ENCODE assay signal across 24 mouse cellular contexts in the genomic region with DNA sequence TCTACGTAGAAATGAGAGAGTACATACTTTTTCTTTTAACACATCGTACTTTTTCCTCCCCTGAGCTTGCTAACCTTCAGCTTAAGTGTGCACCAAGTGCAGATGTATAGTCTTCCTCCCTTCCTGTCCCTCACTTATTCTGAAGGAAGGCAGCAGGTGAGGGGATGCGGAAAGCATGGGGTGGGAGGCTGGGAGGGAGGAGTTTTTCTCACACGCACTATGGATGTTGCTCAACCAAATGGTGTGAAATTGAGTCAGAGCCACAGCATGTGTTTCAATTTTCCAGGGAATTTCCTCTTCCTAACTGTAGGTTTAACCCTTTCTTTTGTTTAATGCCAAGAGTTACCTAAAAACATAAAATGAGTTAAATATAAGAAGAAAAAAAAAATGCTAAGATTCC.
DNase-seq lines count a peak whose midpoint lies in the region; ATAC-seq and TF ChIP-seq lines count a peak whose summit lies in the region.
"Had no signal": no experiment of that assay in that cellular context is flagged by ENCODE, and none has a peak within 500 bp of the region (broad histone marks: within the 10 kb centered on the region; RNA-seq: fewer than 3 reads in every experiment).

No protein-coding gene starts in this region.

- no peak overlapping the region for H3K4me2 ChIP-seq in intestine, embryonic 15.5 days (replicated peaks)
- H3K4me2 ChIP-seq in intestine, embryonic 16.5 days (ENCODE audit: low read depth, low read length): no peak overlapping the region
- H3K4me2 ChIP-seq in myocyte (ENCODE audit: low read depth): peak overlapping the region; percentile 55
- H3K4me2 ChIP-seq: embryonic facial prominence, embryonic 13.5 days; heart, embryonic 11.5 days; heart, embryonic 15.5 days; hindbrain, embryonic 14.5 days had no signal

- WGBS in intestine, embryonic 15.5 days: 82% methylated on average over 4 of the region's 4 CpGs
- 81% methylated on average over 4 of the region's 4 CpGs for WGBS in intestine, embryonic 16.5 days

- 0 out of 2 replicates have a peak overlapping the region, but pooled peaks have one; percentile 13 for H3K27ac ChIP-seq in intestine, embryonic 15.5 days
- H3K27ac ChIP-seq in intestine, embryonic 16.5 days (ENCODE audit: low read length): no peak overlapping the region
- H3K27ac ChIP-seq: embryonic facial prominence, embryonic 13.5 days; heart, embryonic 15.5 days; hindbrain, embryonic 10.5 days; hindbrain, embryonic 14.5 days had no signal

- TF ChIP-seq POLR2A in myocyte (IDR thresholded peaks at IDR 0.05; ENCODE audit: insufficient read length, low read depth): no peak

- H3K9ac ChIP-seq in intestine, embryonic 15.5 days: no peak overlapping the region
- H3K9ac ChIP-seq in intestine, embryonic 16.5 days (ENCODE audit: low read depth, low read length): no peak overlapping the region
- H3K9ac ChIP-seq: embryonic facial prominence, embryonic 13.5 days; forebrain, postnatal 0 days; heart, embryonic 15.5 days; hindbrain, embryonic 14.5 days had no signal

- peaks cover 12% of the 10 kb centered on the region for H3K79me2 ChIP-seq in myocyte (ENCODE audit: control insufficient read depth, insufficient read depth)

- no peaks in the 10 kb centered on the region for H3K9me3 ChIP-seq in erythroblast, embryonic 14.5 days (ENCODE audit: control insufficient read depth, low read length)
- H3K9me3 ChIP-seq in intestine, embryonic 15.5 days: no peaks in the 10 kb centered on the region
- no peaks in the 10 kb centered on the region for H3K9me3 ChIP-seq in intestine, embryonic 16.5 days (ENCODE audit: control insufficient read depth, low read length)
- H3K9me3 ChIP-seq: embryonic facial prominence, embryonic 13.5 days; heart, embryonic 15.5 days; hindbrain, embryonic 10.5 days had no signal

- no peaks in the 10 kb centered on the region for H3K27me3 ChIP-seq in erythroblast, embryonic 14.5 days (ENCODE audit: control insufficient read depth)
- no peaks in the 10 kb centered on the region for H3K27me3 ChIP-seq in intestine, embryonic 15.5 days (replicated peaks)
- no peaks in the 10 kb centered on the region for H3K27me3 ChIP-seq in intestine, embryonic 16.5 days (replicated peaks; ENCODE audit: control insufficient read depth, insufficient read depth, low read length)
- H3K27me3 ChIP-seq in myocyte (ENCODE audit: control insufficient read depth, insufficient read depth, insufficient read length): no peaks in the 10 kb centered on the region
- H3K27me3 ChIP-seq: CH12.LX; embryonic facial prominence, embryonic 13.5 days; heart, embryonic 15.5 days had no signal

- H3K36me3 ChIP-seq in erythroblast, embryonic 14.5 days (ENCODE audit: control insufficient read depth): peaks cover 5% of the 10 kb centered on the region; the same call in 1 of the 2 replicates
- no peaks in the 10 kb centered on the region for H3K36me3 ChIP-seq in intestine, embryonic 15.5 days
- no peaks in the 10 kb centered on the region for H3K36me3 ChIP-seq in intestine, embryonic 16.5 days (ENCODE audit: control insufficient read depth, insufficient read depth, low read length)
- no peaks in the 10 kb centered on the region for H3K36me3 ChIP-seq in myocyte (ENCODE audit: control insufficient read depth, insufficient read depth)
- H3K36me3 ChIP-seq: embryonic facial prominence, embryonic 13.5 days; heart, embryonic 15.5 days; hindbrain, embryonic 10.5 days had no signal

- peaks cover 23% of the 10 kb centered on the region for H3K4me1 ChIP-seq in erythroblast, embryonic 14.5 days (ENCODE audit: control insufficient read depth)
- no peaks in the 10 kb centered on the region for H3K4me1 ChIP-seq in intestine, embryonic 15.5 days (replicated peaks)
- H3K4me1 ChIP-seq in intestine, embryonic 16.5 days (ENCODE audit: control insufficient read depth, insufficient read depth, low read length): peaks cover 3% of the 10 kb centered on the region; the same call in 1 of the 2 replicates

- DNase-seq in right cerebral cortex, adult 2 months (ENCODE audit: low spot score in 2 of 2): peak; percentile 17 to 19
- DNase-seq in right cerebral cortex, postnatal 25 days: no peak
- no peak for DNase-seq in testis, postnatal 10 days (ENCODE audit: low spot score)
- DNase-seq: adrenal gland, adult 2 months; adrenal gland, postnatal 25 days; cerebellum, adult 11 months; cerebellum, adult 8-10 months; cerebellum, postnatal 25 days; forebrain, postnatal 0 days; gastrocnemius, postnatal 25 days; heart, adult 18-20 months; heart, postnatal 14 days had no signal

- peak overlapping the region; percentile 34 for H3K4me3 ChIP-seq in erythroblast, embryonic 14.5 days (replicated peaks)
- no peak overlapping the region for H3K4me3 ChIP-seq in intestine, embryonic 15.5 days (replicated peaks)
- no peak overlapping the region for H3K4me3 ChIP-seq in intestine, embryonic 16.5 days (ENCODE audit: low read length)
- no peak overlapping the region for H3K4me3 ChIP-seq in myocyte
- H3K4me3 ChIP-seq: embryonic facial prominence, embryonic 13.5 days; heart, embryonic 15.5 days; hindbrain, embryonic 10.5 days had no signal

- no peak overlapping the region for H3ac ChIP-seq in myocyte (ENCODE audit: control insufficient read depth, insufficient read length)

- no peak for ATAC-seq in erythroblast, adult 5-6 weeks (replicated peaks; ENCODE audit: low FRiP score, poor library complexity, severe bottlenecking)
- no peak for ATAC-seq in intestine, embryonic 15.5 days
- ATAC-seq in intestine, embryonic 16.5 days: no peak
- ATAC-seq: forebrain, postnatal 0 days; intestine, postnatal 0 days had no signal

TF ChIP-seq in myocyte, 11 proteins besides CTCF, POLR2A, EP300 and RAD21:
- TF ChIP-seq MYOD1 (IDR thresholded peaks at IDR 0.05; ENCODE audit: control insufficient read depth in 1 of 3, insufficient read length in 2 of 3, low read depth in 2 of 3): peak; percentile 8 to 95 (median 89)
- peak; percentile 91 for TF ChIP-seq CEBPB (IDR thresholded peaks at IDR 0.05; ENCODE audit: insufficient read depth, poor library complexity, severe bottlenecking)
- TF ChIP-seq SRF (IDR thresholded peaks at IDR 0.05; ENCODE audit: control insufficient read depth, insufficient read length, low read depth): no peak
- TF ChIP-seq E2F4 (IDR thresholded peaks at IDR 0.05; ENCODE audit: insufficient read depth): no peak
- TF ChIP-seq TCF12 (IDR thresholded peaks at IDR 0.05; ENCODE audit: insufficient read depth, poor library complexity, severe bottlenecking): peak; percentile 53
- TF ChIP-seq POLR2AphosphoS2 (IDR thresholded peaks at IDR 0.05; ENCODE audit: insufficient read length, low read depth): no peak
- TF ChIP-seq USF1 (IDR thresholded peaks at IDR 0.05; ENCODE audit: low read depth): no peak
- peak in 1 of 3 experiments; percentile 19 for TF ChIP-seq MYOG (IDR thresholded peaks at IDR 0.05; ENCODE audit: control insufficient read depth in 1 of 3, insufficient read depth in 1 of 3, insufficient read length in 2 of 3, low read depth in 2 of 3)
- no peak for TF ChIP-seq MAX (IDR thresholded peaks at IDR 0.05; ENCODE audit: low read depth)

Comparison
In these comparisons a context has a peak if more than half of its experiments do, and no peak if none do; other contexts are left out.
1. DNase-seq: peak in right cerebral cortex, adult 2 months (2 of 2); none in right cerebral cortex, postnatal 25 days (single experiment) and testis, postnatal 10 days (single experiment).